Mouse (Mus musculus): Measurements from ENCODE around the gene Map3k14. TPM values are rescaled to one million over a fixed set of nuclear protein-coding genes. Genes with fewer than 3 reads are reported as not detected.

The Map3k14 gene
- total and polyA plus RNA-seq, 2 experiments from 2014 or later: 0.77 to 3.2 TPM

GRCm38 (mm10) chr11:103246731-103247290, 20.5 kb downstream of the Map3k14 start:
- no peaks in the 10 kb centered on the region for H3K27me3 ChIP-seq (ENCODE audit: insufficient read depth, low read length)
- 52% methylated on average over 4 of the region's 4 CpGs for WGBS
- no peak overlapping the region for H3K4me3 ChIP-seq (ENCODE audit: low read depth, low read length)
- H3K9me3 ChIP-seq (ENCODE audit: low read length): no peaks in the 10 kb centered on the region
- DNase-seq: no peak
- H3K27ac ChIP-seq (ENCODE audit: low read depth, low read length): no peak overlapping the region
- no peaks in the 10 kb centered on the region; the same call in 1 of the 2 replicates for H3K4me1 ChIP-seq (ENCODE audit: insufficient read depth)
- no peak overlapping the region for H3K4me2 ChIP-seq (ENCODE audit: low read depth)
- no peak for TF ChIP-seq CTCF (IDR thresholded peaks at IDR 0.05; ENCODE audit: low read depth)
- ATAC-seq: no peak
- H3K36me3 ChIP-seq (ENCODE audit: insufficient read depth): no peaks in the 10 kb centered on the region
- H3K9ac ChIP-seq: no peak overlapping the region

DNA sequence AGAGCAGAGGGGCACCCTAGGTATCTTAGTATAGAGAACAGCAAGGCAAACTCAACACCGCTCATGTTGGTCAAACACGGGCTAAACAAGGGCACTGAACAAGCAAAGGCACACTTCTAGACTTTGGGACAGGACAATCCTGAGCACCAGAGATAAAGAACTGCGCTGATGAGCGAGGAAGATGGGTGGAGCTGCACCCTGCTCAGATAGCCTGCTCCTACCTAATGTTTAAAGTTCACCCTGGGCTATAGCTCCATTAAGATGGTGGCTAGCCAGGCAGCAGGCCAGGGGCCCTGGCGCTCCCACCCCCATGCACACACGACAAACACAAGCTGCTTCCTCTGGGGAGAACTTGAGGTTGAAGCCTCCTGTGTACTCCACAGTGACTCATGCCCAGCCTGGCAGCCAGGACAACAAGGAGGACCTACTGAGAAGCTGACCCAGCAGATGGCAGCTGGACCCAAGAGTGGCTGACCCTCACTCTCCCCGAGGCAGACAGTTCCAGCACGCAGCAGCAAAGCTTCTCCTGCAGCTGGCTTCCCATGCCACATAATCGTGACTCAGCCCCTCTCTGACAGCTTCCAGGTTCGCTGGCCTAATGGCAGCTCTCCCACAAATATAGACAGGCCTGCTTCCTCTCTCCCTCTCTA, 21.1 kb downstream of the Map3k14 start:
- no peak overlapping the region for H3K4me3 ChIP-seq (ENCODE audit: low read depth, low read length)
- no peak overlapping the region for H3K4me2 ChIP-seq (ENCODE audit: low read depth)
- DNase-seq: no peak
- no peaks in the 10 kb centered on the region; the same call in 1 of the 2 replicates for H3K4me1 ChIP-seq (ENCODE audit: insufficient read depth)
- 75% methylated on average over 10 of the region's 10 CpGs for WGBS
- H3K9ac ChIP-seq: no peak overlapping the region
- no peak overlapping the region for H3K27ac ChIP-seq (ENCODE audit: low read depth, low read length)
- no peaks in the 10 kb centered on the region for H3K36me3 ChIP-seq (ENCODE audit: insufficient read depth)
- H3K9me3 ChIP-seq (ENCODE audit: low read length): no peaks in the 10 kb centered on the region
- no peak for TF ChIP-seq CTCF (IDR thresholded peaks at IDR 0.05; ENCODE audit: low read depth)
- no peaks in the 10 kb centered on the region for H3K27me3 ChIP-seq (ENCODE audit: insufficient read depth, low read length)
- no peak for ATAC-seq

DNA sequence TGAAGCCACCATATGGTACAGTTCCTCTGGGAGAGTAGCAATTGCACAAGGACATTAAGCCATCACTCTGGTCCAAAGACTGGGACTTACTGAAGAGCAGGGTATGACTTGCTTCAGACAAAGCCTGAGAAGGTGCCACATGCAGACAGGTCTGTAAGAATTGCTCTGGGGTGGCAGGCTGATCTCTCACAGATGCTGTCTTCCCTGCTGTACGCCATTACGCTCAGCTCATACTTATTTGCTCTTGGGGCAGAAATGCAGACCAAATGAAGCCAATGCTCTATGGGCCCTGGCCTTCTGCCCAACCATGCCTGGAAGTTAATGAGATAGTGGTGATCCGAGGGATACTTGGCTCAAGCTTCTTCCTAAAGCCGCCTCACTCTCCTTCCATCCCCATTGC, 22.4 kb downstream of the Map3k14 start:
- 70% methylated on average over 4 of the region's 4 CpGs for WGBS
- H3K27me3 ChIP-seq (ENCODE audit: insufficient read depth, low read length): no peaks in the 10 kb centered on the region
- no peak overlapping the region for H3K4me2 ChIP-seq (ENCODE audit: low read depth)
- H3K9ac ChIP-seq: no peak overlapping the region
- ATAC-seq (no peak), DNase-seq (no peak)
- no peak for TF ChIP-seq CTCF (IDR thresholded peaks at IDR 0.05; ENCODE audit: low read depth)
- H3K4me3 ChIP-seq (ENCODE audit: low read depth, low read length): no peak overlapping the region
- H3K9me3 ChIP-seq (ENCODE audit: low read length): no peaks in the 10 kb centered on the region
- no peaks in the 10 kb centered on the region; the same call in 1 of the 2 replicates for H3K4me1 ChIP-seq (ENCODE audit: insufficient read depth)
- no peaks in the 10 kb centered on the region; the same call in 1 of the 2 replicates for H3K36me3 ChIP-seq (ENCODE audit: insufficient read depth)
- no peak overlapping the region for H3K27ac ChIP-seq (ENCODE audit: low read depth, low read length)

DNA sequence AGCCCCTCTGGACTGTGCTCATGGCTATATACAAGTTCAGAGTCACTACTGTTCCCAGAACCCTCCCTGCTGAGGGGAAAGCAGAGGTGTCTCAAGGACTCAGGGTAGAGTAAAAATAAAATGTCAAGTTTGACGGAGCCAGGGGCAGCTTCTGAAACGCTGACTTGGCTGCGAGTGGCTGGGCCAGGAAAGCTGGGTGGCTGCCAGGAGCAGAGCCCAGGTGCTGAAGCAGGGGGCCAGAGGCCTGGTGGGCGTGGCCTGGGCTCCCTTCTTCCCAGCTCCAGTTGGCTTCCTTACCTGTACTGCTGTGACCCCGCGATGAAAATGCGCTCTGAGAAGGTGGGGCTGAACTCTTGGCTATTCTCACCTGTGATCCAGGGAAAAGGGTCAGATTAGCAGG, 26.5 kb downstream of the Map3k14 start:
- ATAC-seq (no peak), DNase-seq (no peak)
- no peak for TF ChIP-seq CTCF (IDR thresholded peaks at IDR 0.05; ENCODE audit: low read depth)
- no peaks in the 10 kb centered on the region for H3K27me3 ChIP-seq (ENCODE audit: insufficient read depth, low read length)
- no peak overlapping the region for H3K9ac ChIP-seq
- no peak overlapping the region for H3K27ac ChIP-seq (ENCODE audit: low read depth, low read length)
- H3K4me1 ChIP-seq (ENCODE audit: insufficient read depth): no peaks in the 10 kb centered on the region
- H3K9me3 ChIP-seq (ENCODE audit: low read length): no peaks in the 10 kb centered on the region
- peaks cover 10% of the 10 kb centered on the region for H3K36me3 ChIP-seq (ENCODE audit: insufficient read depth)
- WGBS: 39% methylated on average over 7 of the region's 7 CpGs
- no peak overlapping the region for H3K4me2 ChIP-seq (ENCODE audit: low read depth)
- no peak overlapping the region for H3K4me3 ChIP-seq (ENCODE audit: low read depth, low read length)

- Histone ChIP-seq H3K9me3 (ENCODE audit: low read length) (no peaks in the 10 kb centered on the region), H3K27ac (ENCODE audit: low read depth, low read length) (no peak overlapping the region), H3K4me1 (ENCODE audit: insufficient read depth) (no peaks in the 10 kb centered on the region), H3K4me2 (ENCODE audit: low read depth) (no peak overlapping the region), H3K27me3 (ENCODE audit: insufficient read depth, low read length) (no peaks in the 10 kb centered on the region), H3K36me3 (ENCODE audit: insufficient read depth) (peaks cover 10% of the 10 kb centered on the region), H3K4me3 (ENCODE audit: low read depth, low read length) (no peak overlapping the region), H3K9ac (no peak overlapping the region)
- DNase-seq (no peak), ATAC-seq (no peak)
- TF ChIP-seq CTCF (IDR thresholded peaks at IDR 0.05; ENCODE audit: low read depth): peak; percentile 34
- 82% methylated on average over 9 of the region's 9 CpGs for WGBS
Observed at GRCm38 (mm10) chr11:103237757-103238156, 29.5 kb downstream of the Map3k14 start.

- Histone ChIP-seq H3K9me3 (ENCODE audit: low read length) (no peaks in the 10 kb centered on the region), H3K27me3 (ENCODE audit: insufficient read depth, low read length) (no peaks in the 10 kb centered on the region), H3K4me3 (ENCODE audit: low read depth, low read length) (no peak overlapping the region), H3K4me1 (ENCODE audit: insufficient read depth) (no peaks in the 10 kb centered on the region), H3K9ac (no peak overlapping the region), H3K4me2 (ENCODE audit: low read depth) (no peak overlapping the region), H3K36me3 (ENCODE audit: insufficient read depth) (peaks cover 10% of the 10 kb centered on the region), H3K27ac (ENCODE audit: low read depth, low read length) (no peak overlapping the region)
- ATAC-seq: no peak
- no peak for DNase-seq
- WGBS: 87% methylated on average over 10 of the region's 10 CpGs
- TF ChIP-seq CTCF (IDR thresholded peaks at IDR 0.05; ENCODE audit: low read depth): no peak
Observed at GRCm38 (mm10) chr11:103236903-103237302, 30.4 kb downstream of the Map3k14 start.

DNA sequence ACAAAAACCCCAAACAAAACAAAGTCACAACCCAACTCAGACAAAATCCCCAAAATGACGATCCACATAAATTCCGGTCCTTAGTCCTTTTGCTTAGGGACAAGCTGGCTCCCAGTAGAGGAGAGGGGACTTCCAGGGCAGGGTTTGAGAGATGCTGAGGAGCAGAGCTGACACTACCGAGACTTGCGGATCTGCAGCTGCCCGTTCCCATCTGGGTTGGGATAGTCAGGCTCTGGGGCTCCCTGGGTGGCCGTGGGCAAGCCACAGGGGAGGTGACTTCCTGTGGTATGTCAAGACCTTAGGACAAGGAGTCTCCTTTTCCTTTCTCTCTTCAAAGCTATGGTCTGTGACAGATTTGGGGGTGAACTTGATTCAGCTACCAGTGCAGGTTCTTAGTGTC, 30.8 kb downstream of the Map3k14 start:
- H3K27me3 ChIP-seq (ENCODE audit: insufficient read depth, low read length): no peaks in the 10 kb centered on the region
- no peaks in the 10 kb centered on the region for H3K4me1 ChIP-seq (ENCODE audit: insufficient read depth)
- no peak for ATAC-seq
- peaks cover 10% of the 10 kb centered on the region for H3K36me3 ChIP-seq (ENCODE audit: insufficient read depth)
- H3K27ac ChIP-seq (ENCODE audit: low read depth, low read length): no peak overlapping the region
- H3K4me3 ChIP-seq (ENCODE audit: low read depth, low read length): no peak overlapping the region
- no peaks in the 10 kb centered on the region for H3K9me3 ChIP-seq (ENCODE audit: low read length)
- 72% methylated on average over 6 of the region's 6 CpGs for WGBS
- H3K9ac ChIP-seq: no peak overlapping the region
- DNase-seq: no peak
- no peak for TF ChIP-seq CTCF (IDR thresholded peaks at IDR 0.05; ENCODE audit: low read depth)
- H3K4me2 ChIP-seq (ENCODE audit: low read depth): no peak overlapping the region

Measured in forebrain, postnatal 0 days (tissue).